Mouse (Mus musculus): ENCODE data around the gene Sgpp2. TPM values are rescaled to one million over a fixed set of nuclear protein-coding genes. Genes with fewer than 3 reads are reported as not detected.

Gene Sgpp2
- polyA plus RNA-seq, 1 experiment from 2014 or later, result 20.5 TPM

DNA sequence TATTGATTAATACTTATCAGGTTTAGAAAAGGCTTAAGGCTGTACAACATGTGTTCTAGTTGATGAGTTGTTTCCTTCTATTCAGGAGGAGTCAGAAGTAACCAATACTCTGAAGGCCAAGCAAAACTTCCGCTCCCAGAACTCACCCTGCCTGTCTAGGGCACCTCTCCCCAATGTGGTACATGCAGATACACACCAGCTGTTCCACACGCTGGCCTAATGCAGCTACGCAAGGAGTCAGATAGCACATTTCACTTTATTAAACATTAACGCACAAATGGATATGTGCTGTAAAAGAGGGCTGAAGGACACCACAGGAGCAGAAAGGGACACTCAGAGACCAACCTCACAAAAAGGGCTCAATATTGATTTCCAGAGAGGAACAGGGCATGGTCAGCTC, 114.7 kb downstream of the Sgpp2 start:
- H3K27ac ChIP-seq (replicated peaks), result no peak overlapping the region

DNA sequence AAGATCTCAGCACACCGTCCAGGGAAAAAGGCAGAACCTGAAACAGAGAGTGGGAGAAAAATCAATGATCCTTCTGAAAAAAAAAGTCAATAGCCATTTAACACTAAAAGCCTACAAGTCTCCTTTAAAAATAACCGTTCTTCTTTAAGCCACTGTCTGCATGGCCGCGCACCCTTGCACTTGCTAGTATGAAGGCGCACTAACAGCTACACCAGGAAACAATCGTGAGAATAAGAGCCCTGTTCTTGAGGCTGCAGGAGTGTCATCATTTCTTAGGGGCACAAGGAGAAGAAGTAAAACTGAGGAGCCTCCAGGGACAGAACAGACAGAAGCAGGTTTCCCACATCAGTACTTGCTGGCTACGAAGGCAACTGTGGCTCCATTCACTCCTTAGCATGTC, 115.2 kb downstream of the Sgpp2 start:
- 0 out of 2 replicates have a peak, but pooled peaks cover 2% of the 10 kb centered on the region for H3K36me3 ChIP-seq (ENCODE audit: control insufficient read depth, insufficient read depth, low read length)
- ATAC-seq (ENCODE audit: low FRiP score, low TSS enrichment), result no peak

More for the DNA sequence above, 114.7 kb downstream of the Sgpp2 start:
- no peaks in the 10 kb centered on the region for H3K9me3 ChIP-seq (ENCODE audit: control insufficient read depth, low read length)
- no peak overlapping the region for H3K9ac ChIP-seq (ENCODE audit: low read length)
- DNase-seq (ENCODE audit: low spot score) (no peak), ATAC-seq (ENCODE audit: low FRiP score, low TSS enrichment) (no peak)
- no peaks in the 10 kb centered on the region for H3K4me1 ChIP-seq (replicated peaks; ENCODE audit: control insufficient read depth, insufficient read depth)
- TF ChIP-seq CTCF (IDR thresholded peaks at IDR 0.05; ENCODE audit: low read depth) (no peak), EP300 (optimal IDR thresholded peaks at IDR 0.05) (no peak)
- WGBS, result 60% methylated on average over 4 of the region's 4 CpGs
- H3K4me3 ChIP-seq (ENCODE audit: low read depth, low read length), result no peak overlapping the region
- H3K36me3 ChIP-seq (ENCODE audit: control insufficient read depth, insufficient read depth, low read length), result 0 out of 2 replicates have a peak, but pooled peaks cover 2% of the 10 kb centered on the region
- H3K4me2 ChIP-seq (replicated peaks; ENCODE audit: low read depth), result no peak overlapping the region
- no peaks in the 10 kb centered on the region for H3K27me3 ChIP-seq (ENCODE audit: control insufficient read depth, insufficient read depth, low read length)

DNA sequence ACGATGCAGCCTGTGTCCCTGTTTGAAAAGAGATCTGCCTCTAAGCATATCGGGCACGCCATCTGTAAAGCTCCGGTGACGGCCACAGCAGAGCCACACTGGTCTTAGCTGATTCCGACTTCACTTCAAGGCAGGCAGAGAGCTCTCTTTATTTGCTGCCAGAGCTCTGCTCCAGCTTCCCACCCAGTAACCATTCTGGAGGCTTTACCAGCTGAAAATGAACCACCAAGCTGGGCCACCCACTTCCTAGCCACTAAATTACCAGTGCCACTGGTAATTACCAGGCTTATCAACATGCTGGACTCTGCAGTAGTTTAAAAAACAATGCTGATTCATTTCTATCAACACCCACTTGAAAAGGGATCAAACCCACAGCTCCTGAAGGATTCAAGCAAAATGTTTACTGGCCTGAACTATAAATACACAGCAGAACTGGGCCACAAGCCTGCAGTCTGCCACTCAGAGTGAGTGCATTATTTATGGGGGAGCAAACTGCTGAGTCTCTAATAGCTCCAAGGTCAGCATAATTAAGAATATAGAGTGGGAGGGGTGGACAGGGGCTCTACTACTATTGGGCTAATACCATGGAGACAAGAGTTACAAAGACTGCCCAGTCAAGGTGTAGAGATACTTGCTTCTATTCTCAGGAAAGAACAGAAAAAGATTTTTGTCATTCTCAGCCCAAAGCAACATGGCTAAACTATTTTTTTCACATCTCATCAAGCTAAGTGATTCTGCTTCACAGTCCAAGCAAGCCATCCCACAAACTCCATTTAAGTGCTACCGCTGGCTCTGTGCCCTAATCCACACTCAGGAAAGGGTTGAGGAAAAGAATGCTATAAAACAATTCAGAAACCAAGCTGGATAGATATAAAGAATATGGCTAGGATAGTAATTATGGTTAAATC, 115.9 kb downstream of the Sgpp2 start:
- Histone ChIP-seq H3K27me3 (ENCODE audit: control insufficient read depth, insufficient read depth, low read length) (no peaks in the 10 kb centered on the region), H3K36me3 (ENCODE audit: control insufficient read depth, insufficient read depth, low read length) (0 out of 2 replicates have a peak, but pooled peaks cover 2% of the 10 kb centered on the region), H3K4me2 (replicated peaks; ENCODE audit: low read depth) (no peak overlapping the region), H3K9me3 (ENCODE audit: control insufficient read depth, low read length) (no peaks in the 10 kb centered on the region), H3K4me3 (ENCODE audit: low read depth, low read length) (no peak overlapping the region), H3K4me1 (replicated peaks; ENCODE audit: control insufficient read depth, insufficient read depth) (no peaks in the 10 kb centered on the region), H3K27ac (replicated peaks) (no peak overlapping the region), H3K9ac (ENCODE audit: low read length) (no peak overlapping the region)
- ATAC-seq (ENCODE audit: low FRiP score, low TSS enrichment), result no peak
- TF ChIP-seq EP300 (optimal IDR thresholded peaks at IDR 0.05) (no peak), CTCF (IDR thresholded peaks at IDR 0.05; ENCODE audit: low read depth) (no peak)
- 81% methylated on average over 7 of the region's 7 CpGs for WGBS
- DNase-seq (ENCODE audit: low spot score), result no peak

More for the DNA sequence above, 115.2 kb downstream of the Sgpp2 start:
- no peak for DNase-seq (ENCODE audit: low spot score)
- no peaks in the 10 kb centered on the region for H3K9me3 ChIP-seq (ENCODE audit: control insufficient read depth, low read length)
- H3K27me3 ChIP-seq (ENCODE audit: control insufficient read depth, insufficient read depth, low read length), result no peaks in the 10 kb centered on the region
- H3K27ac ChIP-seq (replicated peaks), result no peak overlapping the region
- no peak overlapping the region for H3K4me2 ChIP-seq (replicated peaks; ENCODE audit: low read depth)
- no peak overlapping the region for H3K4me3 ChIP-seq (ENCODE audit: low read depth, low read length)
- no peaks in the 10 kb centered on the region for H3K4me1 ChIP-seq (replicated peaks; ENCODE audit: control insufficient read depth, insufficient read depth)
- no peak for TF ChIP-seq EP300 (optimal IDR thresholded peaks at IDR 0.05)
- no peak for TF ChIP-seq CTCF (IDR thresholded peaks at IDR 0.05; ENCODE audit: low read depth)
- WGBS, result 85% methylated on average over 7 of the region's 7 CpGs
- no peak overlapping the region for H3K9ac ChIP-seq (ENCODE audit: low read length)

DNA sequence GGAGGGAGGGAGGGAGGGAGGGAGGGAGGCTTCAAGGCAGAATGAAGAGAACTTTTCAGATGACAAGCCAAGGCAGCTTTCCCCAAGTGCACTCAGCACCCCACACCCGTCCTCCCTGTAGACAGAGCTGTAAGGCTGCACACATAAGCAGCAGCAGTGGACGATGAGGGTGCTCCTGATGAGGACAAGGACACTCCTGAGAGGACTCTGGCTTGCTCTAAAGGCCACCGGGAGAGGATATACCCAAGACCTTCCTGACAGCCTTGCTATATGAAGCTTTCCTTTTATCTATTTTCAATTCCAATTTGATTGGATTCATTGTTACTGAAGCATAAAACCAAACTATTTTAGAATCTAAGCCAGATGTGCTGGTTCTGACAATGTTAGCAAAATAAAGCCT, 116.7 kb downstream of the Sgpp2 start:
- 69% methylated on average over 3 of the region's 3 CpGs for whole genome bisulfite sequencing
- no peaks in the 10 kb centered on the region for H3K9me3 ChIP-seq (ENCODE audit: control insufficient read depth, low read length)
- ATAC-seq (ENCODE audit: low FRiP score, low TSS enrichment) (no peak), DNase-seq (ENCODE audit: low spot score) (no peak)
- TF ChIP-seq CTCF (IDR thresholded peaks at IDR 0.05; ENCODE audit: low read depth), result no peak
- TF ChIP-seq EP300 (optimal IDR thresholded peaks at IDR 0.05), result no peak
- 0 out of 2 replicates have a peak, but pooled peaks cover 2% of the 10 kb centered on the region for H3K36me3 ChIP-seq (ENCODE audit: control insufficient read depth, insufficient read depth, low read length)
- no peak overlapping the region for H3K9ac ChIP-seq (ENCODE audit: low read length)
- H3K4me2 ChIP-seq (replicated peaks; ENCODE audit: low read depth), result no peak overlapping the region
- no peaks in the 10 kb centered on the region for H3K27me3 ChIP-seq (ENCODE audit: control insufficient read depth, insufficient read depth, low read length)
- H3K4me3 ChIP-seq (ENCODE audit: low read depth, low read length), result no peak overlapping the region
- H3K27ac ChIP-seq (replicated peaks), result no peak overlapping the region
- no peaks in the 10 kb centered on the region for H3K4me1 ChIP-seq (replicated peaks; ENCODE audit: control insufficient read depth, insufficient read depth)

DNA sequence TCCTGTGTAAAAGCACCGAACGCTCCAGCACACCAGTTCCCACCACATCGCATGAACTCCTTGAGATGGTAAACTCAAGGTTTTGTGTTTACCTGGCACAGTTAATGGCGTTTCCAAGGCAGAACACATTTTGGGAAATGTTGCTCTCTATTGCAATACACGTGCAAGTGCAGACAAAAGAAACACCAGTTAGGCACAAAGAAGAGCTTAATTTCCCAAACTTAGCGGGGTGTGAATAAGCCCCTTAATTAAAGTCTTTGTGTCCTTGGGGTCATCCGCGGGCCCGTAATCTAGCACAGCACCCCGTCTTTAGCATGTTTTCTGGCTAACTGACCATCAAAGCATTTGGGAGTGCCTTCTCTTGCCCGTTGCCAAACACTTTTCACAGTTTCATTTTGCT, 118.7 kb downstream of the Sgpp2 start:
- Histone ChIP-seq H3K4me2 (replicated peaks; ENCODE audit: low read depth) (no peak overlapping the region), H3K27ac (replicated peaks) (no peak overlapping the region), H3K36me3 (ENCODE audit: control insufficient read depth, insufficient read depth, low read length) (0 out of 2 replicates have a peak, but pooled peaks cover 2% of the 10 kb centered on the region), H3K9ac (ENCODE audit: low read length) (no peak overlapping the region), H3K9me3 (ENCODE audit: control insufficient read depth, low read length) (no peaks in the 10 kb centered on the region), H3K4me1 (replicated peaks; ENCODE audit: control insufficient read depth, insufficient read depth) (no peaks in the 10 kb centered on the region), H3K4me3 (ENCODE audit: low read depth, low read length) (no peak overlapping the region), H3K27me3 (ENCODE audit: control insufficient read depth, insufficient read depth, low read length) (no peaks in the 10 kb centered on the region)
- ATAC-seq (ENCODE audit: low FRiP score, low TSS enrichment) (no peak), DNase-seq (ENCODE audit: low spot score) (no peak)
- 88% methylated on average over 11 of the region's 11 CpGs for WGBS
- TF ChIP-seq CTCF (IDR thresholded peaks at IDR 0.05; ENCODE audit: low read depth), result no peak
- TF ChIP-seq EP300 (optimal IDR thresholded peaks at IDR 0.05), result no peak

DNA sequence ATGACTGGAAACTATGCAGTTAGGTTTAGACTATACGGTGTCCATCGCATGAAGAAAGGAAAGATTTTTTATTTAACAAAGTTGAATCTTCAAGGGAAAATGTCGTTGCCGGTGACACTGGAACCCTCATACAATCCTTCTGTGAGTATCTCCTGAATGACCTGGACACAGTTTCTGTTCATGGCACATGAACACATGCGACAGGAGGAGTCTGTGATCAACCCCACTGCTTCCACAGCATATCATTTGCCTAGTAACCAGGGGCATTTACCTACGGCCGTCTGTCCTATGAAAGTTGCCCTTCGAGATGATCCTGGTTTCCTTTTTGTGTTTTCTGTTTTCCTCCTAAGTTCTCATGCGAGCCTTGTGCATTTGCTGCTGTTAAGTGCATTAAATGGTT, 123.3 kb downstream of the Sgpp2 start:
- ATAC-seq (ENCODE audit: low FRiP score, low TSS enrichment) (no peak), DNase-seq (ENCODE audit: low spot score) (no peak)
- H3K4me1 ChIP-seq (replicated peaks; ENCODE audit: control insufficient read depth, insufficient read depth), result no peaks in the 10 kb centered on the region
- 96% methylated on average over 9 of the region's 9 CpGs for WGBS
- H3K9me3 ChIP-seq (ENCODE audit: control insufficient read depth, low read length), result no peaks in the 10 kb centered on the region
- TF ChIP-seq CTCF (IDR thresholded peaks at IDR 0.05; ENCODE audit: low read depth) (no peak), EP300 (optimal IDR thresholded peaks at IDR 0.05) (no peak)
- no peak overlapping the region for H3K9ac ChIP-seq (ENCODE audit: low read length)
- H3K27ac ChIP-seq (replicated peaks), result no peak overlapping the region
- H3K4me3 ChIP-seq (ENCODE audit: low read depth, low read length), result no peak overlapping the region
- H3K4me2 ChIP-seq (replicated peaks; ENCODE audit: low read depth), result no peak overlapping the region
- H3K27me3 ChIP-seq (ENCODE audit: control insufficient read depth, insufficient read depth, low read length), result no peaks in the 10 kb centered on the region
- no peaks in the 10 kb centered on the region for H3K36me3 ChIP-seq (ENCODE audit: control insufficient read depth, insufficient read depth, low read length)

All from stomach, postnatal 0 days (tissue).